Mouse (Mus musculus) lung, embryonic 15.5 days (tissue): ENCODE results near the gene Trpm1. TPM values are rescaled to one million over a fixed set of nuclear protein-coding genes. Genes with fewer than 3 reads are reported as not detected.
A peak's percentile ranks its signal among the peaks of the same experiment; 100 is the strongest.

Experiments used
- ATAC-seq: fragments of 200-750 bp; cut with Nextera tagmentation; 2 replicates; pipeline ENCODE4 v1.8.0; 2017; ENCODE audit warnings: moderate number of reproducible peaks, borderline replicate concordance; ENCODE audit not compliant: low FRiP score, low TSS enrichment; ENCODE audit errors: extremely low read depth
- H3K27ac ChIP-seq: fragments of 300-500 bp; sonication (generic); 2 replicates; pipeline ENCODE4 v1.5.1; 2015; ENCODE audit warnings: moderate library complexity, mild to moderate bottlenecking, inconsistent platforms
- H3K27me3 ChIP-seq: fragments of 300-500 bp; sonication (generic); 2 replicates; pipeline ENCODE4 v1.6.1; 2015; ENCODE audit warnings: inconsistent platforms
- H3K36me3 ChIP-seq: fragments of 300-500 bp; sonication (generic); 2 replicates; pipeline ENCODE4 v1.6.1; 2015; ENCODE audit warnings: inconsistent platforms
- H3K4me1 ChIP-seq: fragments of 300-500 bp; sonication (generic); 2 replicates; pipeline ENCODE4 v1.6.1; 2015; ENCODE audit warnings: inconsistent platforms
- H3K4me2 ChIP-seq: fragments of 300-500 bp; sonication (generic); 2 replicates; pipeline ENCODE4 v1.6.1; 2015; ENCODE audit warnings: inconsistent platforms, mild to moderate bottlenecking, moderate library complexity
- H3K4me3 ChIP-seq: fragments of 300-500 bp; sonication (generic); 2 replicates; pipeline ENCODE4 v1.5.1; 2015; ENCODE audit warnings: mild to moderate bottlenecking, inconsistent platforms
- H3K9ac ChIP-seq: fragments of 300-500 bp; sonication (generic); 2 replicates; pipeline ENCODE4 v1.6.1; 2015; ENCODE audit warnings: inconsistent platforms
- H3K9me3 ChIP-seq: fragments of 300-500 bp; sonication (generic); 2 replicates; pipeline ENCODE4 v1.6.1; 2016; ENCODE audit warnings: inconsistent platforms
- WGBS: fragments of 180-500 bp; shearing (Covaris S2); methylation state at CpG from one replicate; pipeline ENCODE4 v1.1.7; 2015; 5-methylcytosine and 5-hydroxymethylcytosine counted together
- polyA plus RNA-seq: library from polyadenylated mRNA; unstranded; fragments of >200 nt; fragmentation: Nextera tagmentation; extraction: Ambion mirVana; gene quantifications from 2 replicates; pipeline ENCODE4 v1.2.1, GENCODE M21; 2015

Gene Trpm1
- polyA plus RNA-seq, 1 experiment from 2014 or later, result not detected

GRCm38 (mm10) chr7:64179310-64179709 lies 25.7 kb downstream of the Trpm1 start:
- Histone ChIP-seq H3K36me3 (no peaks in the 10 kb centered on the region), H3K4me1 (no peaks in the 10 kb centered on the region), H3K9ac (no peak overlapping the region), H3K4me2 (no peak overlapping the region), H3K4me3 (no peak overlapping the region), H3K27me3 (no peaks in the 10 kb centered on the region), H3K9me3 (no peaks in the 10 kb centered on the region), H3K27ac (no peak overlapping the region)
- 68% methylated on average over 4 of the region's 4 CpGs for WGBS
- no peak for ATAC-seq

- Histone ChIP-seq H3K9me3 (no peaks in the 10 kb centered on the region), H3K4me2 (no peak overlapping the region), H3K4me3 (no peak overlapping the region), H3K27ac (no peak overlapping the region), H3K36me3 (no peaks in the 10 kb centered on the region), H3K27me3 (no peaks in the 10 kb centered on the region), H3K9ac (no peak overlapping the region), H3K4me1 (no peaks in the 10 kb centered on the region)
- ATAC-seq, result no peak
- WGBS, result 44% methylated on average over 10 of the region's 10 CpGs
Measured at GRCm38 (mm10) chr7:64185203-64185931, 31.7 kb downstream of the Trpm1 start.

- Histone ChIP-seq H3K4me3 (no peak overlapping the region), H3K36me3 (no peaks in the 10 kb centered on the region), H3K27me3 (no peaks in the 10 kb centered on the region), H3K27ac (no peak overlapping the region), H3K4me2 (no peak overlapping the region), H3K9me3 (no peaks in the 10 kb centered on the region), H3K4me1 (no peaks in the 10 kb centered on the region), H3K9ac (no peak overlapping the region)
- WGBS, result 79% methylated on average over 3 of the region's 3 CpGs
- ATAC-seq, result no peak
Measured at GRCm38 (mm10) chr7:64185932-64186312, 32.3 kb downstream of the Trpm1 start.

- no peak overlapping the region for H3K9ac ChIP-seq
- H3K9me3 ChIP-seq, result no peaks in the 10 kb centered on the region
- peak overlapping the region; percentile 19; the same call in 1 of the 2 replicates for H3K4me2 ChIP-seq
- WGBS, result 18% methylated on average over 14 of the region's 14 CpGs
- no peak overlapping the region for H3K4me3 ChIP-seq
- peaks cover 13% of the 10 kb centered on the region for H3K4me1 ChIP-seq
- H3K36me3 ChIP-seq, result no peaks in the 10 kb centered on the region
- ATAC-seq, result peak; percentile 59; the same call in 1 of the 2 replicates
- no peak overlapping the region for H3K27ac ChIP-seq
- H3K27me3 ChIP-seq, result no peaks in the 10 kb centered on the region
Measured at GRCm38 (mm10) chr7:64192261-64192943, 38.8 kb downstream of the Trpm1 start.

- Histone ChIP-seq H3K4me3 (no peak overlapping the region), H3K36me3 (no peaks in the 10 kb centered on the region), H3K4me1 (peaks cover 13% of the 10 kb centered on the region), H3K4me2 (no peak overlapping the region), H3K9me3 (no peaks in the 10 kb centered on the region), H3K27ac (no peak overlapping the region), H3K9ac (no peak overlapping the region), H3K27me3 (no peaks in the 10 kb centered on the region)
- 32% methylated on average over 4 of the region's 5 CpGs for WGBS
- ATAC-seq, result no peak
Measured at GRCm38 (mm10) chr7:64193476-64193875, 39.8 kb downstream of the Trpm1 start.

- H3K27me3 ChIP-seq, result no peaks in the 10 kb centered on the region
- H3K9ac ChIP-seq, result no peak overlapping the region
- no peak for ATAC-seq
- H3K4me1 ChIP-seq, result peaks cover 13% of the 10 kb centered on the region
- no peak overlapping the region for H3K4me2 ChIP-seq
- H3K4me3 ChIP-seq, result no peak overlapping the region
- H3K9me3 ChIP-seq, result no peaks in the 10 kb centered on the region
- no peak overlapping the region for H3K27ac ChIP-seq
- 59% methylated on average over 3 of the region's 3 CpGs for WGBS
- no peaks in the 10 kb centered on the region for H3K36me3 ChIP-seq
Measured at GRCm38 (mm10) chr7:64196114-64196513, 42.5 kb downstream of the Trpm1 start.

GRCm38 (mm10) chr7:64208700-64209099 lies 55.1 kb downstream of the Trpm1 start:
- Histone ChIP-seq H3K4me1 (no peaks in the 10 kb centered on the region), H3K27ac (no peak overlapping the region), H3K4me3 (no peak overlapping the region), H3K9ac (no peak overlapping the region), H3K9me3 (no peaks in the 10 kb centered on the region), H3K27me3 (no peaks in the 10 kb centered on the region), H3K4me2 (no peak overlapping the region), H3K36me3 (no peaks in the 10 kb centered on the region)
- WGBS, result 69% methylated on average over 5 of the region's 5 CpGs
- no peak for ATAC-seq

- ATAC-seq, result no peak
- Histone ChIP-seq H3K4me2 (no peak overlapping the region), H3K4me3 (no peak overlapping the region), H3K27ac (no peak overlapping the region), H3K9ac (no peak overlapping the region), H3K4me1 (no peaks in the 10 kb centered on the region), H3K27me3 (no peaks in the 10 kb centered on the region), H3K9me3 (no peaks in the 10 kb centered on the region), H3K36me3 (no peaks in the 10 kb centered on the region)
- 82% methylated on average over 4 of the region's 4 CpGs for WGBS
Measured at GRCm38 (mm10) chr7:64212870-64213269, 59.2 kb downstream of the Trpm1 start.

GRCm38 (mm10) chr7:64214066-64214465 lies 60.4 kb downstream of the Trpm1 start:
- no peaks in the 10 kb centered on the region for H3K36me3 ChIP-seq
- H3K9me3 ChIP-seq, result no peaks in the 10 kb centered on the region
- WGBS, result 55% methylated on average over 4 of the region's 4 CpGs
- no peak overlapping the region for H3K9ac ChIP-seq
- H3K4me2 ChIP-seq, result no peak overlapping the region
- H3K27me3 ChIP-seq, result no peaks in the 10 kb centered on the region
- ATAC-seq, result no peak
- no peaks in the 10 kb centered on the region for H3K4me1 ChIP-seq
- H3K4me3 ChIP-seq, result no peak overlapping the region
- no peak overlapping the region for H3K27ac ChIP-seq

GRCm38 (mm10) chr7:64215613-64216012 lies 62.0 kb downstream of the Trpm1 start:
- Histone ChIP-seq H3K4me3 (no peak overlapping the region), H3K9me3 (no peaks in the 10 kb centered on the region), H3K4me2 (no peak overlapping the region), H3K4me1 (no peaks in the 10 kb centered on the region), H3K36me3 (no peaks in the 10 kb centered on the region), H3K27ac (no peak overlapping the region), H3K9ac (no peak overlapping the region), H3K27me3 (no peaks in the 10 kb centered on the region)
- 68% methylated on average over 4 of the region's 4 CpGs for WGBS
- ATAC-seq, result no peak

- no peak for ATAC-seq
- Histone ChIP-seq H3K4me3 (no peak overlapping the region), H3K9ac (no peak overlapping the region), H3K27ac (no peak overlapping the region), H3K4me2 (no peak overlapping the region), H3K9me3 (no peaks in the 10 kb centered on the region), H3K27me3 (no peaks in the 10 kb centered on the region), H3K4me1 (no peaks in the 10 kb centered on the region), H3K36me3 (no peaks in the 10 kb centered on the region)
- WGBS, result 79% methylated on average over 7 of the region's 7 CpGs
Measured at GRCm38 (mm10) chr7:64217428-64217827, 63.8 kb downstream of the Trpm1 start.

- H3K4me3 ChIP-seq, result no peak overlapping the region
- H3K27ac ChIP-seq, result no peak overlapping the region
- H3K27me3 ChIP-seq, result no peaks in the 10 kb centered on the region
- H3K9me3 ChIP-seq, result no peaks in the 10 kb centered on the region
- H3K36me3 ChIP-seq, result no peaks in the 10 kb centered on the region
- H3K9ac ChIP-seq, result no peak overlapping the region
- WGBS, result 68% methylated on average over 7 of the region's 7 CpGs
- no peak overlapping the region for H3K4me2 ChIP-seq
- H3K4me1 ChIP-seq, result no peaks in the 10 kb centered on the region
- no peak for ATAC-seq
Measured at GRCm38 (mm10) chr7:64219765-64220164, 66.1 kb downstream of the Trpm1 start.
